Mouse (Mus musculus): Measurements from ENCODE around the gene Nek9. TPM values are rescaled to one million over a fixed set of nuclear protein-coding genes. Genes with fewer than 3 reads are reported as not detected.
"Not testable (repeated sequence)": the region's sequence is repeated elsewhere in the genome, so short reads cannot be mapped to it uniquely, and the experiment has no call there.

Nek9 gene
- total and polyA plus RNA-seq, 2 experiments from 2014 or later: 8.5 to 23.2 TPM

DNA sequence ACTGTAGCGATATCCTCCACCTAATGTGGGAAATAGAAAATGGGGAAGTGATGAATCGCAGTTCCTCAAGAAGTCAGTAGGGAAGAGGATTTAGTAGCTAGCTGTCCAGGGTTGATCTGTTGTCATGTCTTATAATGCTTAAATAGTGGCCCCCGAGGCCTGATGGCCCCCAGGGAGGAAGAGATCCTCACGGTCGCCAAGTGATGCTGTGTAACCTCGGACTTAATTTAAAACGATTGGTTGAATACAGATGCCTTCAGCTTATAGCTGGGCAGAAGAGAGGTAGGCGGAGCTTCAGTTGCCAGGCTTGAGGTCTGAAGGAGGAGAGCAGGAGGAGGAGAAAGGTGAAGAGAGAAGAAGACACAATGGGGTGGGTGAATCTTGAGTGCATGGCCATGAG lies 54.8 kb downstream of the Nek9 start:
- DNase-seq (no peak), ATAC-seq (no peak)
- Histone ChIP-seq H3K4me2 (ENCODE audit: low read depth) (no peak overlapping the region), H3K9me3 (ENCODE audit: low read length) (no peaks in the 10 kb centered on the region), H3K9ac (no peak overlapping the region), H3K4me1 (ENCODE audit: insufficient read depth) (peaks cover 9% of the 10 kb centered on the region; the same call in 1 of the 2 replicates), H3K36me3 (ENCODE audit: insufficient read depth) (no peaks in the 10 kb centered on the region), H3K27ac (ENCODE audit: low read depth, low read length) (no peak overlapping the region), H3K27me3 (ENCODE audit: insufficient read depth, low read length) (no peaks in the 10 kb centered on the region), H3K4me3 (ENCODE audit: low read depth, low read length) (no peak overlapping the region)
- TF ChIP-seq CTCF (IDR thresholded peaks at IDR 0.05; ENCODE audit: low read depth): no peak
- 71% methylated on average over 8 of the region's 8 CpGs for WGBS

- H3K4me1 ChIP-seq (ENCODE audit: insufficient read depth); H3K4me2 ChIP-seq (ENCODE audit: low read depth); ATAC-seq; H3K27me3 ChIP-seq (ENCODE audit: insufficient read depth, low read length); H3K36me3 ChIP-seq (ENCODE audit: insufficient read depth); H3K9ac ChIP-seq; H3K9me3 ChIP-seq (ENCODE audit: low read length); H3K4me3 ChIP-seq (ENCODE audit: low read depth, low read length); H3K27ac ChIP-seq (ENCODE audit: low read depth, low read length); DNase-seq: not testable (repeated sequence)
- WGBS: 63% methylated on average over 1 of the region's 4 CpGs
Measured at GRCm38 (mm10) chr12:85281756-85282155, 57.4 kb downstream of the Nek9 start.

GRCm38 (mm10) chr12:85280845-85281651 lies 58.1 kb downstream of the Nek9 start:
- ATAC-seq (no peak; the same call in 1 of the 2 replicates), DNase-seq (peak; percentile 22)
- Histone ChIP-seq H3K27me3 (ENCODE audit: insufficient read depth, low read length) (no peaks in the 10 kb centered on the region), H3K9ac (no peak overlapping the region), H3K4me3 (ENCODE audit: low read depth, low read length) (peak overlapping the region; percentile 72), H3K9me3 (ENCODE audit: low read length) (no peaks in the 10 kb centered on the region), H3K36me3 (ENCODE audit: insufficient read depth) (no peaks in the 10 kb centered on the region), H3K27ac (ENCODE audit: low read depth, low read length) (no peak overlapping the region), H3K4me2 (ENCODE audit: low read depth) (peak overlapping the region; percentile 87), H3K4me1 (ENCODE audit: insufficient read depth) (peaks cover 8% of the 10 kb centered on the region; the same call in 1 of the 2 replicates)
- WGBS: 38% methylated on average over 12 of the region's 12 CpGs
- no peak for TF ChIP-seq CTCF (IDR thresholded peaks at IDR 0.05; ENCODE audit: low read depth)

GRCm38 (mm10) chr12:85280105-85280844 lies 58.9 kb downstream of the Nek9 start:
- peak overlapping the region; percentile 72 for H3K4me3 ChIP-seq (ENCODE audit: low read depth, low read length)
- peaks cover 8% of the 10 kb centered on the region; the same call in 1 of the 2 replicates for H3K4me1 ChIP-seq (ENCODE audit: insufficient read depth)
- ATAC-seq (peak; percentile 99), DNase-seq (peak; percentile 96)
- H3K27me3 ChIP-seq (ENCODE audit: insufficient read depth, low read length): no peaks in the 10 kb centered on the region
- no peaks in the 10 kb centered on the region for H3K9me3 ChIP-seq (ENCODE audit: low read length)
- TF ChIP-seq CTCF (IDR thresholded peaks at IDR 0.05; ENCODE audit: low read depth): no peak
- peak overlapping the region; percentile 82 for H3K27ac ChIP-seq (ENCODE audit: low read depth, low read length)
- H3K9ac ChIP-seq: peak overlapping the region; percentile 86
- peak overlapping the region; percentile 87 for H3K4me2 ChIP-seq (ENCODE audit: low read depth)
- no peaks in the 10 kb centered on the region for H3K36me3 ChIP-seq (ENCODE audit: insufficient read depth)
- under 1% methylated on average over 31 of the region's 31 CpGs for WGBS

GRCm38 (mm10) chr12:85279396-85280080 lies 59.6 kb downstream of the Nek9 start:
- DNase-seq (no peak), ATAC-seq (peak; percentile 12; the same call in 1 of the 2 replicates)
- Histone ChIP-seq H3K4me3 (ENCODE audit: low read depth, low read length) (peak overlapping the region; percentile 72), H3K4me1 (ENCODE audit: insufficient read depth) (peaks cover 8% of the 10 kb centered on the region; the same call in 1 of the 2 replicates), H3K27ac (ENCODE audit: low read depth, low read length) (peak overlapping the region; percentile 82; the same call in 1 of the 2 replicates), H3K9me3 (ENCODE audit: low read length) (no peaks in the 10 kb centered on the region), H3K27me3 (ENCODE audit: insufficient read depth, low read length) (no peaks in the 10 kb centered on the region), H3K4me2 (ENCODE audit: low read depth) (peak overlapping the region; percentile 87), H3K36me3 (ENCODE audit: insufficient read depth) (no peaks in the 10 kb centered on the region), H3K9ac (peak overlapping the region; percentile 86)
- TF ChIP-seq CTCF (IDR thresholded peaks at IDR 0.05; ENCODE audit: low read depth): no peak
- WGBS: 8% methylated on average over 10 of the region's 10 CpGs

DNA sequence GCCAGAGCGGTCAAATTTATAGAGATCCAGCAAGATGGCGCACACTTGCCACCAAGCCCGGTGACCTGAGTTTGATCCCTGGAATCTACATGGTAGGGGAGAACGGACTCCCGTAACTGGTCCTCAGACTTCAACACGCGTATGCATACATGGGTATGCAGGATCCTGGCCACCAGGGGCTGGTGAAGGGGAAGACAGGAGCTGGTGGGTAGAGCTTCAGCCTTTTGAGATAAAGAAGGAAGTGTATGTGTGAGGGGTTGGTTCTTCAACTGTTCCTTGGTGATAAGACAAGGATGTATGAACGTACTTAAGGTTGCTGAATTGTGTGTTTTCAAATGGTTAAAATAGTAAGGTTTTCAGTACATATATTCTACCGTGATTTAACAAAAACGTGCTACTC lies 60.2 kb downstream of the Nek9 start:
- DNase-seq (no peak), ATAC-seq (no peak)
- no peaks in the 10 kb centered on the region for H3K36me3 ChIP-seq (ENCODE audit: insufficient read depth)
- peaks cover 8% of the 10 kb centered on the region; the same call in 1 of the 2 replicates for H3K4me1 ChIP-seq (ENCODE audit: insufficient read depth)
- no peaks in the 10 kb centered on the region for H3K27me3 ChIP-seq (ENCODE audit: insufficient read depth, low read length)
- peak; percentile 20; the same call in 1 of the 2 replicates for TF ChIP-seq CTCF (IDR thresholded peaks at IDR 0.05; ENCODE audit: low read depth)
- no peak overlapping the region for H3K27ac ChIP-seq (ENCODE audit: low read depth, low read length)
- H3K4me3 ChIP-seq (ENCODE audit: low read depth, low read length): no peak overlapping the region
- H3K9me3 ChIP-seq (ENCODE audit: low read length): no peaks in the 10 kb centered on the region
- H3K9ac ChIP-seq: no peak overlapping the region
- 95% methylated on average over 10 of the region's 10 CpGs for WGBS
- H3K4me2 ChIP-seq (ENCODE audit: low read depth): no peak overlapping the region
